Mouse (Mus musculus) kidney, postnatal 0 days (tissue): ENCODE measurements at regions not wholly inside any gene's neighbourhood (a gene's known extent, or its start where the extent isn't known, plus 50 kb on each side); places are given as distances from the start of the nearest gene placed in this dataset.
A peak's percentile ranks its signal among the peaks of the same experiment; 100 is the strongest.

ENCODE experiments used
- ATAC-seq: fragments of 200-750 bp; cut with Nextera tagmentation; replicated peaks from 2 replicates; pipeline ENCODE4 v1.8.0; 2017; ENCODE audit warnings: low read depth, moderate number of reproducible peaks, moderate TSS enrichment, moderate library complexity; ENCODE audit not compliant: low FRiP score
- DNase-seq: peaks from one replicate; pipeline ENCODE4 v3.0.0-alpha.2; 2016; ENCODE audit warnings: low spot score
- H3K27ac ChIP-seq: fragments of 300-500 bp; sonication (generic); 2 replicates; pipeline ENCODE4 v1.5.1; 2014; ENCODE audit warnings: mild to moderate bottlenecking
- H3K27me3 ChIP-seq: fragments of 300-500 bp; sonication (generic); 2 replicates; pipeline ENCODE4 v1.6.1; 2014; ENCODE audit warnings: low read length, mixed read lengths; ENCODE audit not compliant: insufficient read depth
- H3K36me3 ChIP-seq: fragments of 300-500 bp; sonication (generic); 2 replicates; pipeline ENCODE4 v1.6.1; 2014; ENCODE audit warnings: low read length, mixed read lengths; ENCODE audit not compliant: insufficient read depth
- H3K4me1 ChIP-seq: fragments of 300-500 bp; sonication (generic); replicated peaks from 2 replicates; pipeline ENCODE4 v1.6.1; 2014; ENCODE audit warnings: antibody characterized with exemption, low read length, mixed read lengths; ENCODE audit not compliant: insufficient read depth
- H3K4me2 ChIP-seq: fragments of 300-500 bp; sonication (generic); 2 replicates; pipeline ENCODE4 v1.6.1; 2014; ENCODE audit warnings: mild to moderate bottlenecking, low read length, moderate library complexity, mixed read lengths
- H3K4me3 ChIP-seq: fragments of 300-500 bp; sonication (generic); replicated peaks from 2 replicates; pipeline ENCODE4 v1.5.1; 2014; ENCODE audit warnings: low read depth, low read length
- H3K9ac ChIP-seq: fragments of 300-500 bp; sonication (generic); 2 replicates; pipeline ENCODE4 v1.6.1; 2014; ENCODE audit warnings: low read depth, low read length
- H3K9me3 ChIP-seq: fragments of 300-500 bp; sonication (generic); replicated peaks from 2 replicates; pipeline ENCODE4 v1.6.1; 2016; ENCODE audit warnings: low read length, inconsistent platforms, mixed read lengths
- CTCF ChIP-seq: IDR thresholded peaks from 2 replicates; pipeline ENCODE4 v1.5.1; 2016; ENCODE audit warnings: antibody characterized with exemption, low read depth, mild to moderate bottlenecking, moderate library complexity
- WGBS: fragments of 180-500 bp; shearing (Covaris S2); extraction: QIAGEN DNeasy Blood & Tissue Kit; methylation state at CpG from one replicate; pipeline ENCODE4 v1.1.7; 2014; 5-methylcytosine and 5-hydroxymethylcytosine counted together

DNA sequence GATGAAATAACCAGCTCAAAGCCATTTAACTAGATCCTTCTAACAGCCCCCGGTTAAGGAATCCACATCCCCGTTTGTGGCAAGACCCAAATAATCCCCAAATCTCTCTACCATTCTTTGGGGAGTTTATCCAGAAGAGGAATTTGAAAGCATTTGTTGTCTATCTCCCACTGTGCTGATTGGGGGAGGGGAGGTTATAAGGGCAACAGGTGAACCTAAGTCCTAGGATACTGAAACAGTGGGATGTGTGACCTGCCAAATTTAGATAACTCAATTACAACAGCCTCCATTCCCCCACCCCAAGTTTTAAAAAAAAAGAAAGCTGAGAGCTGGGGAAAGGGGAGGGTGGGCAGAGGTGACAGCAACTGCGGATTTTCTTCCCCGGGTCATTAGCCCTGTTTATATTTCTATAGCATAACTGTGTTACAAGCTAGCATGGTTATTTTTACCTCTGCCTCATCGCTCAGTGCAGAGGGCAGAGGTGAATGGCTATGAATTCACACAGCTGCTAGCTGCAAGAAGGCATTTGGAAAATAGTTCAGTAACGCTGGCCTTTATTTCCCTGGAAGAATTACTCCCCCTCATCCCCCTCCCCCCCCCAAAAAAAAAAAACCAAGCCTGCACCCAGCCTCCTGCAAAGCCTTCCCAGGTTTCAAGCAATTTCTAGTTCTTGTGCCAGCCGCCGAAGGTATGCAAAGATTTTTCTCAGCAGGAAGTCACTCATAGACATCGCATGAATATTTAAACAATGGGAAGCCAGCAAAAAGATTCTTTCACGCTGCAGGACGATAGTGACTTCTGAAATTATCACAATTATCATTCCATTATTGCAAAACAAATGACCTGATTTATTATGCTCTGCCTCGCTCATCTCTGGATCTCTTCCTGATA, 388.5 kb upstream of the Acvr2a start:
- DNase-seq (peak; percentile 27), ATAC-seq (no peak)
- Histone ChIP-seq H3K27ac (no peak overlapping the region), H3K36me3 (no peaks in the 10 kb centered on the region), H3K27me3 (no peaks in the 10 kb centered on the region), H3K9me3 (no peaks in the 10 kb centered on the region), H3K4me1 (peaks cover 10% of the 10 kb centered on the region; the same call in 1 of the 2 replicates), H3K4me2 (no peak overlapping the region), H3K4me3 (no peak overlapping the region), H3K9ac (no peak overlapping the region)
- 16% methylated on average over 12 of the region's 12 CpGs for WGBS
- TF ChIP-seq CTCF = no peak

DNA sequence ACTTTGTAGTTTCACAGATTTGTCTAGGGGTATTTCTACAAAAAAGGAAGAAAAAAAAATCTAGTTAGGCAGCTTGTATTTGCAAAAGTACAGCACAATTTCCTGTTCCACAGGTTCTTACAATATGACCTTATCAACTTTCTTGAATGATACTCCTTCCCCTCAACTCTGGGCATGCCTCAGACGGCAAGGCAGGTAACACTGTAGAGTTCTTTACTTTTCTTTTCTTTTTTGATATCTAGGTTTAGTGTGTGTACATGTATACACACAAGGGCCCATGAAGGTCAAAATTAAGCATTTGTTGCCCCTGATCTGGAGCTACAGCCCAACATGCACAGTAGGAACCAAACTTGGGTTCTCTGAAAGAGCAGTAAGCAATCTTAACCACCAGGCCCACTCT, 381.4 kb upstream of the Acvr2a start:
- no peak overlapping the region for H3K9ac ChIP-seq
- H3K27ac ChIP-seq = no peak overlapping the region
- DNase-seq (no peak), ATAC-seq (no peak)
- no peaks in the 10 kb centered on the region for H3K9me3 ChIP-seq
- WGBS = 79% methylated on average over 1 of the region's 1 CpGs
- TF ChIP-seq CTCF = no peak
- H3K4me1 ChIP-seq = no peaks in the 10 kb centered on the region
- no peak overlapping the region for H3K4me3 ChIP-seq
- no peaks in the 10 kb centered on the region for H3K27me3 ChIP-seq
- no peaks in the 10 kb centered on the region for H3K36me3 ChIP-seq
- H3K4me2 ChIP-seq = no peak overlapping the region

DNA sequence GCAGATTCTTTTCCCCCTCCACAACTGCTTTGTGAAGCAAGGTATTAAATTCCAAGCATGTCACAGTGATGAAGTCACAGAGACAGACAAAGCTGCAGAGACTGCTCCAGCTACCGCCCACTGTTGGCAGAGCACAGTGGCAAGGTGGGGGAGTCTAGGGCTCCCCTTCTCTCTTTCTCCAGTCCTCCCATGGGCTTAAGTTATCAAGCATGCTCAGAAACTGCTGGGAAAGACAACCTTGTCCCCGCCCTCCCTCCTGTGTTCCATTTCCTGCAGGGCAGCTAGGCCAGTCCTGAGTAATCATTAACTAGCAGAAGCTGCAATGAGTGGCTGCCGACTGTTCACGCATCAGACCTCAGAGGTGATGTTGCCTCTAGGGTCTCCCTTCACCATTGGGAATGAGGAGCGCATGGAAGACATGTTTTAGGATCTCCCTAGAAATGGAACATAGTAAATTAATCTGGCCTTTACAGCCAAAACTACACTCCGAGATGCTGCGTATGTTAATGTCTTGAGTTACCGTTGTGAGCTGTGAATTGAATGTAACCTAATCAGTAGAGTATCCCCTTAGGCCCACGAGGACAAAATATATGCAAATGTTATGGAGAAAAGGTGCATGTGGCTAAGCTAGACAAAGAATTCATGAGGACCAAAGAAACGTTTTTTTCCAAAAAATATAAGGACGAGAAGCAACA, 372.5 kb upstream of the Acvr2a start:
- peak; percentile 94 for ATAC-seq
- 17% methylated on average over 11 of the region's 11 CpGs for WGBS

DNA sequence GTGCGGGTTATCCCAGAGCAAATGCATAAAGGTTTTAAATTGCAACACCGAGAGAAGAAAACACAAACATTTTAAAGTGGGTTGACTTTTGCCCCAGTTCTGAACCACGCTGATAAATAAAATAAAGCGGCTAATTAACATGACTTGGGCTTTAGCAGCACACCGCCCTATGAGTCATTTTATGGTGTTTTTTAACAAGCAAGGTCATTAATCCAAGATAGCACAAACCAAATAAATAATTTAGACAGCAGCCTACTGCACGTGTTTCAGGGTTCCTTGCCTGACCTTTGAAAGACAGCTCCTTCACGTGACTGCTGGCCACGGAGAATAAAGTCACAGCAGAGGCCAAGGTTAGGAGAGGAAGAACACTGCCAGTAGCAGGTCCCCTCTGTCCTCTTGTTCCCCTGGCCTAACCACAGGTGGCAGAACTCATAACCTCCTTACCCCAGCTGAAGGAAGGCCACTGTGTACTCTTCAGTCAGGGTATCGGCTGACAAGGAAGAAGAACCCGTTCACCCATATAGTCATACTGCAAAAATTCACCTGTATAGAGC, 371.8 kb upstream of the Acvr2a start:
- WGBS = 33% methylated on average over 10 of the region's 10 CpGs
- no peaks in the 10 kb centered on the region for H3K36me3 ChIP-seq
- H3K4me1 ChIP-seq = peaks cover 14% of the 10 kb centered on the region
- DNase-seq = peak; percentile 61
- H3K27me3 ChIP-seq = no peaks in the 10 kb centered on the region
- no peak overlapping the region for H3K4me3 ChIP-seq
- no peaks in the 10 kb centered on the region for H3K9me3 ChIP-seq
- peak overlapping the region; percentile 60; the same call in 1 of the 2 replicates for H3K27ac ChIP-seq
- peak overlapping the region; percentile 34 for H3K4me2 ChIP-seq
- TF ChIP-seq CTCF = no peak
- no peak overlapping the region for H3K9ac ChIP-seq
- peak; percentile 30; the same call in 1 of the 2 replicates for ATAC-seq

More for the DNA sequence above, 372.5 kb upstream of the Acvr2a start:
- no peaks in the 10 kb centered on the region for H3K36me3 ChIP-seq
- peak; percentile 87 for DNase-seq
- H3K9ac ChIP-seq = no peak overlapping the region
- no peaks in the 10 kb centered on the region for H3K27me3 ChIP-seq
- H3K9me3 ChIP-seq = no peaks in the 10 kb centered on the region
- peak overlapping the region; percentile 60 for H3K27ac ChIP-seq
- peaks cover 14% of the 10 kb centered on the region for H3K4me1 ChIP-seq
- H3K4me3 ChIP-seq = no peak overlapping the region
- TF ChIP-seq CTCF = peak; percentile 34; the same call in 1 of the 2 replicates
- H3K4me2 ChIP-seq = peak overlapping the region; percentile 34

DNA sequence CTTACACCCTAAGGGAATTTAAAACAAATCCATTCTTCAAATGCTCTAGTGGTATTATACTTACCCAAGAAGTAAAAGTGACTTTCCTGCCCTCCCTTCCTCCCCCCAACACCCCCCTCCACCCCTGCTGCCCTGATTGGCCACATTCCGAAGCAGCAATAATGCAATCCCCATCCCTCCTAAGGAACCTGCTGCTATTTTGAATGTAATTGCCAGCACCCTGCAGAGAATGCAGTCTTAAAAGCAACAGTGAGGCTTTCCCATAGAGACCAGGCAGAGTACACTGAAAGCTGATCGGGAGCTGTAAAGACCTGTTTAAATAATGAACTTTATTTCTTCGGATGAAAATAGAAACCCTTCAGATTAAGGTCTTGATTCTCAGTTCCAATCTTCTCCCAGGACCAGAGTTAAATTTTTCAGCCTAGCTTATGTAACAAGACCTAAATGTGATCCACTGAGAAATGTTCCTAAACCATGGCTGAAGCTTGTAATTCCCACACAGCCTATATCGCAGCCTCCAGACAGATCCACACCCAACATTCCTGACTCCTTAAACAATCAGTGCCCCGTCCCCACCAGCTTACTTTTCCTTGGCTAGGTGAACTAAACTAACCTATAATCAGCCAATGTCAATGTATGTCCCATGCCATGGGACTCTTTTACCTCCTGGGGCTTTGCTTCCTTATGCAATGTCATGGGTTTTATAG, 367.9 kb upstream of the Acvr2a start:
- Histone ChIP-seq H3K36me3 (no peaks in the 10 kb centered on the region), H3K27ac (no peak overlapping the region), H3K9me3 (no peaks in the 10 kb centered on the region), H3K4me1 (peaks cover 12% of the 10 kb centered on the region), H3K4me2 (no peak overlapping the region), H3K9ac (no peak overlapping the region), H3K4me3 (no peak overlapping the region), H3K27me3 (no peaks in the 10 kb centered on the region)
- no peak for TF ChIP-seq CTCF
- ATAC-seq (no peak), DNase-seq (no peak)
- 20% methylated on average over 5 of the region's 5 CpGs for WGBS

DNA sequence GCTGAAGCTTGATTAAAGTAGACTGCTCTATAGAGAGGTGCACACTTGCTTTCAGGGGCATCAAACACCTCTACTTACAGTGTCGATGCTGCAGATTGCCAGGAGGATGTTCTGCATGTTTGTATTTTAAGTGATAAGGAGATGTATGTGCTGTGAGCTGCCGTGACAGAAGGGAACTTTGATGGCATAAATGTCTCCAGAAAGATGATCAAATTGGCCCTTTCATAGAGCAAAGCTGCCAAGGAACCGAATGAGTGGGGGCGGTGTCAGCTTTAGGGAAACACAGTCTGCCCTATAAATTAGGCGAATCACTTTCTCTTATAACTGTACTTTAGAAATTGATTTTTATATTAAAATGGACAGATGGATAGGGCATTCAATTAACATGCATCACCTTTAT, 367.3 kb upstream of the Acvr2a start:
- DNase-seq (no peak), ATAC-seq (no peak)
- no peak overlapping the region for H3K4me3 ChIP-seq
- TF ChIP-seq CTCF = no peak
- H3K27ac ChIP-seq = no peak overlapping the region
- H3K4me1 ChIP-seq = peaks cover 6% of the 10 kb centered on the region
- H3K36me3 ChIP-seq = no peaks in the 10 kb centered on the region
- no peak overlapping the region for H3K4me2 ChIP-seq
- no peak overlapping the region for H3K9ac ChIP-seq
- 75% methylated on average over 5 of the region's 5 CpGs for WGBS
- no peaks in the 10 kb centered on the region for H3K27me3 ChIP-seq
- no peaks in the 10 kb centered on the region for H3K9me3 ChIP-seq
